Mouse (Mus musculus) midbrain, embryonic 10.5 days (tissue): ENCODE results near the gene Pde4d. TPM values are rescaled to one million over a fixed set of nuclear protein-coding genes. Genes with fewer than 3 reads are reported as not detected.

Experiments used
- DNase-seq: peaks from one replicate; pipeline ENCODE4 v3.0.0-alpha.2; 2017; ENCODE audit warnings: low spot score
- H3K27ac ChIP-seq: fragments of 300-500 bp; sonication (generic); replicated peaks from 2 replicates; pipeline ENCODE4 v1.5.1; 2016; ENCODE audit warnings: mild to moderate bottlenecking
- H3K27me3 ChIP-seq: fragments of 300-500 bp; sonication (generic); 2 replicates; pipeline ENCODE4 v1.6.1; 2016; ENCODE audit warnings: low read depth, mild to moderate bottlenecking; ENCODE audit not compliant: poor library complexity, severe bottlenecking
- H3K36me3 ChIP-seq: fragments of 300-500 bp; sonication (generic); 2 replicates; pipeline ENCODE4 v1.6.1; 2016; ENCODE audit warnings: mild to moderate bottlenecking, moderate library complexity
- H3K4me1 ChIP-seq: fragments of 300-500 bp; sonication (generic); 2 replicates; pipeline ENCODE4 v1.6.1; 2016
- H3K4me3 ChIP-seq: fragments of 300-500 bp; sonication (generic); 2 replicates; pipeline ENCODE4 v1.5.1; 2016; ENCODE audit warnings: mild to moderate bottlenecking, moderate library complexity
- H3K9me3 ChIP-seq: fragments of 300-500 bp; sonication (generic); replicated peaks from 2 replicates; pipeline ENCODE4 v1.6.1; 2016; ENCODE audit warnings: mild to moderate bottlenecking
- WGBS: fragments of 180-500 bp; shearing (Covaris S2); methylation state at CpG from one replicate; pipeline ENCODE4 v1.1.7; 2016; 5-methylcytosine and 5-hydroxymethylcytosine counted together
- polyA plus RNA-seq: library from polyadenylated mRNA; unstranded; fragments of >200 nt; fragmentation: Nextera tagmentation; extraction: Ambion mirVana; gene quantifications from 2 replicates; pipeline ENCODE4 v1.2.1, GENCODE M21; 2016

Pde4d gene
- polyA plus RNA-seq, 1 experiment from 2014 or later, result 10.8 TPM

DNA sequence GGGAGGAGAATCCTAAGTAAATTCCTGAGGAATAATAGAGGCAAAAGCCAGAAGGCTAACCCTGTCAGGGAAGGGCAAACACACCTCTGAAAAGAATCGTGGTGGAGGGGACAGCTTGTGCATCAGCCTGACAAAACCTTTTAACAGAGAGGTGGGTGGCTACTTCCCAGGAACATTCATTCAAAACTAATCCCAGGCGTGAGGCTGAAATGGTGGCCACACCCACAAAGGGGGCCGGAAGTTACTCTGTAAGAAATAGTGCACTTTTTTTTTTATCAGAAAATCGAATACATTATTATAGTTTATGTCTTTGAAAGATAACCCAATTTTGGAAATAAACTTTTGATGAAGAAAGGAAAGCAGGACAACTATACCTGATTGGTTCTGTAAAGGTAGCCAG lies 1227.3 kb downstream of the Pde4d start:
- no peaks in the 10 kb centered on the region for H3K27me3 ChIP-seq
- H3K9me3 ChIP-seq, result no peaks in the 10 kb centered on the region
- H3K4me3 ChIP-seq, result no peak overlapping the region
- no peak for DNase-seq
- no peaks in the 10 kb centered on the region for H3K4me1 ChIP-seq
- WGBS, result 53% methylated on average over 4 of the region's 4 CpGs
- H3K27ac ChIP-seq, result no peak overlapping the region
- H3K36me3 ChIP-seq, result no peaks in the 10 kb centered on the region

DNA sequence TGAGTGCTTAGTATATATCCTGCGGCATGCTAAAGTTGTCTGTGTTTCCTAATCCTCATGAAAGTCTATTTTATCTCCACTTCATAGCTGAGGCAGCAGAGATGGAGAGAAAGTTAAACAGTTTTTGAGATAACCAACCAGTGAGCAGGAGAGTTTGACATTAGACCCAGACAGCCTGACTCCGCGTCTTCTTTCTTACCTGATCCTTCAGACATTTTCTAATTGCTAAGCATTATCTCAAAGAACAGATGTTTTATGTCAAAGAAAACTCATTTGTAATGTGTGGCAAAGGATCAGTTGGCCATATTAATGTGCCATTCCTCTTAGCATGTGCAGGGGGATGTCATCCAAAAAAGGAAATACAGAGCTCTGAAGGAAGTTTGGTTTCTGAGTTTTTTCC lies 1227.9 kb downstream of the Pde4d start:
- Histone ChIP-seq H3K9me3 (no peaks in the 10 kb centered on the region), H3K4me1 (no peaks in the 10 kb centered on the region), H3K4me3 (no peak overlapping the region), H3K36me3 (no peaks in the 10 kb centered on the region), H3K27ac (no peak overlapping the region), H3K27me3 (no peaks in the 10 kb centered on the region)
- DNase-seq, result no peak
- WGBS, result 96% methylated on average over 3 of the region's 3 CpGs

GRCm38 (mm10) chr13:109678991-109679390 lies 1229.2 kb downstream of the Pde4d start:
- DNase-seq, result no peak
- H3K36me3 ChIP-seq, result no peaks in the 10 kb centered on the region
- H3K27ac ChIP-seq, result no peak overlapping the region
- H3K4me1 ChIP-seq, result peaks cover 4% of the 10 kb centered on the region
- H3K27me3 ChIP-seq, result no peaks in the 10 kb centered on the region
- H3K4me3 ChIP-seq, result no peak overlapping the region
- H3K9me3 ChIP-seq, result no peaks in the 10 kb centered on the region
- 93% methylated on average over 1 of the region's 1 CpGs for WGBS

GRCm38 (mm10) chr13:109680229-109680628 lies 1230.5 kb downstream of the Pde4d start:
- no peaks in the 10 kb centered on the region for H3K36me3 ChIP-seq
- peaks cover 13% of the 10 kb centered on the region for H3K4me1 ChIP-seq
- DNase-seq, result no peak
- 93% methylated on average over 8 of the region's 8 CpGs for WGBS
- no peaks in the 10 kb centered on the region for H3K27me3 ChIP-seq
- no peak overlapping the region for H3K27ac ChIP-seq
- H3K4me3 ChIP-seq, result no peak overlapping the region
- H3K9me3 ChIP-seq, result no peaks in the 10 kb centered on the region

- Histone ChIP-seq H3K36me3 (no peaks in the 10 kb centered on the region), H3K27me3 (no peaks in the 10 kb centered on the region), H3K4me1 (peaks cover 24% of the 10 kb centered on the region), H3K27ac (no peak overlapping the region), H3K9me3 (no peaks in the 10 kb centered on the region), H3K4me3 (no peak overlapping the region)
- 88% methylated on average over 4 of the region's 4 CpGs for WGBS
- DNase-seq, result no peak
Observed at GRCm38 (mm10) chr13:109681699-109682293, 1232.0 kb downstream of the Pde4d start.

- no peaks in the 10 kb centered on the region for H3K9me3 ChIP-seq
- no peak overlapping the region for H3K27ac ChIP-seq
- H3K36me3 ChIP-seq, result no peaks in the 10 kb centered on the region
- no peak overlapping the region for H3K4me3 ChIP-seq
- no peaks in the 10 kb centered on the region for H3K27me3 ChIP-seq
- peaks cover 24% of the 10 kb centered on the region for H3K4me1 ChIP-seq
- no peak for DNase-seq
- 76% methylated on average over 10 of the region's 10 CpGs for WGBS
Observed at GRCm38 (mm10) chr13:109683001-109683400, 1233.3 kb downstream of the Pde4d start.

GRCm38 (mm10) chr13:109684985-109685295 lies 1235.2 kb downstream of the Pde4d start:
- H3K36me3 ChIP-seq, result no peaks in the 10 kb centered on the region
- DNase-seq, result no peak
- no peaks in the 10 kb centered on the region for H3K9me3 ChIP-seq
- H3K27ac ChIP-seq, result peak overlapping the region; percentile 82
- no peaks in the 10 kb centered on the region for H3K27me3 ChIP-seq
- H3K4me3 ChIP-seq, result peak overlapping the region; percentile 57
- peaks cover 24% of the 10 kb centered on the region for H3K4me1 ChIP-seq
- 18% methylated on average over 3 of the region's 3 CpGs for WGBS

DNA sequence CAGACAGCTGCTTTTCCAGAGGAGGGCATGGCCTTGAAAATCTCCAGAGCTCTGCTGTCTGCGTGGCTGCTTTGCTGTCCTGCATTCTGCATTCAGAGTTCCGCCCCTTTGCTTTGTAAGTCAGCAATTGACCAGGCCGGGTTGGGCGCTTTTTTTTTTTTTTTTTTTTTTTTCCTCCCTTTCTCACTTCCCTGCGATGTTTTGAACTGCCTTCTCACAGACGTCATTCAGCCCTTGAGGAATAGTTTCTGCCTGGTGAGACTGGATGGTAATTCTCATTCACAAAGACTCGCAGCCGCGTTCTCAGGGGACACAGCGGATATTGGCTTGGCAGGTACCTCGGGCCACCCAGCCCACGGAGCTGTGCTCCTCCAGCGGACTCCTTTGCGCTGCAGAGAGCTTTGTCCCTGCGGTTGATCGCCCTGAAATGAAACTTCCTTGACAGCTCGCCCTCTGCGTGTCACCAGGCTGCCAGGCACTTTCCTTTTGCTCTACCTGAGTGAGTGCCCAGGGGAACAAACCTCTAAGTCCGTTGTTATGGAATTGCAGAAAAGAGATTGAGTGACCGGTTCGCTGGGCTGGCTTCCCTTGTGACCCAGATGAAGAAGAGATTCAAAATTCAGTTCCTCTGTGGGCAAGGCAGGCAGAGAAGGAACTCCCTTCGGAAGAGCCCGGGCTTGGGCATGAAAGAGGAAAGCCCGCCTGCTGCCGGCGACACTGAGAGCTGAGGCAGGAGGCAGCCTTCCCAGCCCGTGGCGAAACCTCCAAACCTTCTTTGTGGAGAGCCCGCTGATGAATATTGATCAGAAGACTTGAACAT lies 1235.8 kb downstream of the Pde4d start:
- no peaks in the 10 kb centered on the region for H3K36me3 ChIP-seq
- peak overlapping the region; percentile 82 for H3K27ac ChIP-seq
- peaks cover 24% of the 10 kb centered on the region for H3K4me1 ChIP-seq
- DNase-seq, result peak; percentile 49
- H3K27me3 ChIP-seq, result no peaks in the 10 kb centered on the region
- no peaks in the 10 kb centered on the region for H3K9me3 ChIP-seq
- under 1% methylated on average over 29 of the region's 29 CpGs for WGBS
- H3K4me3 ChIP-seq, result peak overlapping the region; percentile 57

GRCm38 (mm10) chr13:109686116-109686876 lies 1236.5 kb downstream of the Pde4d start:
- Histone ChIP-seq H3K27me3 (no peaks in the 10 kb centered on the region), H3K36me3 (no peaks in the 10 kb centered on the region), H3K27ac (peak overlapping the region; percentile 82), H3K9me3 (no peaks in the 10 kb centered on the region), H3K4me1 (peaks cover 24% of the 10 kb centered on the region), H3K4me3 (peak overlapping the region; percentile 57)
- DNase-seq, result no peak
- WGBS, result 47% methylated on average over 4 of the region's 4 CpGs

DNA sequence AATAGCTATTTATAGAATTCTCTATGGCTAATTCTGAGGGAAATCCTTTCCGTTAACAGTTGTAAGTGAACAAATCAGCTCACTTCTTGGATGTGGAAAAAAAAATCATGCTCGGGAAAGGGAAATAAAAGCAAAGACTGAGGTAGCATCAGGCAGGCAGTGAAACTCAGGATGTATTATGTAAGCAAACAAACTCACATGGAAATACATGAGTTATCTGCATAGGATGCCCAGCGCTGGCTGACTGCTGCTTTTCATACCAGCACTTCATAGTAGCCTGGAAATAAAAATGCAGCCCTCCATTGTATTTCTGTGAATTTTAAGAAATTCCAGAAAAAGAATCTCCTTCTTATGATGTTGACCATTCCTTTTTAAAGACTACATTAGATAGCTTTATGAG lies 1237.2 kb downstream of the Pde4d start:
- H3K27me3 ChIP-seq, result no peaks in the 10 kb centered on the region
- H3K27ac ChIP-seq, result no peak overlapping the region
- H3K4me3 ChIP-seq, result peak overlapping the region; percentile 57; the same call in 1 of the 2 replicates
- no peaks in the 10 kb centered on the region for H3K36me3 ChIP-seq
- WGBS, result 73% methylated on average over 3 of the region's 3 CpGs
- no peak for DNase-seq
- H3K4me1 ChIP-seq, result peaks cover 24% of the 10 kb centered on the region
- H3K9me3 ChIP-seq, result no peaks in the 10 kb centered on the region

- Histone ChIP-seq H3K27me3 (no peaks in the 10 kb centered on the region), H3K27ac (no peak overlapping the region), H3K9me3 (no peaks in the 10 kb centered on the region), H3K4me1 (peaks cover 24% of the 10 kb centered on the region), H3K4me3 (no peak overlapping the region), H3K36me3 (no peaks in the 10 kb centered on the region)
- DNase-seq, result no peak
- 85% methylated on average over 2 of the region's 2 CpGs for WGBS
Observed at GRCm38 (mm10) chr13:109688195-109688594, 1238.4 kb downstream of the Pde4d start.

GRCm38 (mm10) chr13:109689176-109689575 lies 1239.4 kb downstream of the Pde4d start:
- Histone ChIP-seq H3K27me3 (no peaks in the 10 kb centered on the region), H3K4me3 (no peak overlapping the region), H3K27ac (no peak overlapping the region), H3K9me3 (no peaks in the 10 kb centered on the region), H3K4me1 (peaks cover 19% of the 10 kb centered on the region), H3K36me3 (no peaks in the 10 kb centered on the region)
- WGBS, result 95% methylated on average over 3 of the region's 3 CpGs
- no peak for DNase-seq

- Histone ChIP-seq H3K9me3 (no peaks in the 10 kb centered on the region), H3K36me3 (no peaks in the 10 kb centered on the region), H3K4me1 (peaks cover 8% of the 10 kb centered on the region), H3K4me3 (no peak overlapping the region), H3K27me3 (no peaks in the 10 kb centered on the region), H3K27ac (no peak overlapping the region)
- WGBS, result 89% methylated on average over 5 of the region's 5 CpGs
- DNase-seq, result no peak
Observed at GRCm38 (mm10) chr13:109690558-109690957, 1240.8 kb downstream of the Pde4d start.
